Mouse (Mus musculus): ENCODE measurements at regions not wholly inside any gene's neighbourhood (a gene's known extent, or its start where the extent isn't known, plus 50 kb on each side); places are given as distances from the start of the nearest gene placed in this dataset.

- no peak overlapping the region for H3K9ac ChIP-seq (ENCODE audit: low read length)
- no peak overlapping the region for H3K4me3 ChIP-seq (ENCODE audit: low read depth, low read length)
- H3K27me3 ChIP-seq (ENCODE audit: control insufficient read depth, insufficient read depth, low read length) = no peaks in the 10 kb centered on the region
- no peaks in the 10 kb centered on the region for H3K4me1 ChIP-seq (replicated peaks; ENCODE audit: control insufficient read depth, insufficient read depth, low read length)
- H3K27ac ChIP-seq (ENCODE audit: low read depth, low read length) = no peak overlapping the region
- no peaks in the 10 kb centered on the region for H3K36me3 ChIP-seq (ENCODE audit: control insufficient read depth, insufficient read depth, low read length)
- ATAC-seq (replicated peaks; ENCODE audit: low FRiP score) (no peak), DNase-seq (ENCODE audit: low spot score) (no peak)
- no peaks in the 10 kb centered on the region for H3K9me3 ChIP-seq (ENCODE audit: control insufficient read depth, low read length)
- whole genome bisulfite sequencing = 89% methylated on average over 6 of the region's 6 CpGs
- H3K4me2 ChIP-seq (ENCODE audit: low read depth, low read length, severe bottlenecking) = no peak overlapping the region
Observed at GRCm38 (mm10) chr9:60959537-60959936, 165.2 kb downstream of the Uaca start.

GRCm38 (mm10) chr9:60962086-60962485, 167.7 kb downstream of the Uaca start:
- ATAC-seq (replicated peaks; ENCODE audit: low FRiP score) (no peak), DNase-seq (ENCODE audit: low spot score) (no peak)
- 80% methylated on average over 4 of the region's 4 CpGs for WGBS
- H3K9ac ChIP-seq (ENCODE audit: low read length) = no peak overlapping the region
- no peak overlapping the region for H3K4me2 ChIP-seq (ENCODE audit: low read depth, low read length, severe bottlenecking)
- no peaks in the 10 kb centered on the region for H3K9me3 ChIP-seq (ENCODE audit: control insufficient read depth, low read length)
- no peak overlapping the region for H3K27ac ChIP-seq (ENCODE audit: low read depth, low read length)
- no peaks in the 10 kb centered on the region for H3K36me3 ChIP-seq (ENCODE audit: control insufficient read depth, insufficient read depth, low read length)
- H3K4me3 ChIP-seq (ENCODE audit: low read depth, low read length) = no peak overlapping the region
- H3K4me1 ChIP-seq (replicated peaks; ENCODE audit: control insufficient read depth, insufficient read depth, low read length) = no peaks in the 10 kb centered on the region
- H3K27me3 ChIP-seq (ENCODE audit: control insufficient read depth, insufficient read depth, low read length) = no peaks in the 10 kb centered on the region

- Histone ChIP-seq H3K27ac (ENCODE audit: low read depth, low read length) (no peak overlapping the region), H3K4me2 (ENCODE audit: low read depth, low read length, severe bottlenecking) (no peak overlapping the region), H3K36me3 (ENCODE audit: control insufficient read depth, insufficient read depth, low read length) (no peaks in the 10 kb centered on the region), H3K9ac (ENCODE audit: low read length) (no peak overlapping the region), H3K27me3 (ENCODE audit: control insufficient read depth, insufficient read depth, low read length) (no peaks in the 10 kb centered on the region), H3K4me3 (ENCODE audit: low read depth, low read length) (no peak overlapping the region), H3K9me3 (ENCODE audit: control insufficient read depth, low read length) (no peaks in the 10 kb centered on the region), H3K4me1 (replicated peaks; ENCODE audit: control insufficient read depth, insufficient read depth, low read length) (no peaks in the 10 kb centered on the region)
- ATAC-seq (replicated peaks; ENCODE audit: low FRiP score) = no peak
- no peak for DNase-seq (ENCODE audit: low spot score)
- WGBS = 94% methylated on average over 1 of the region's 1 CpGs
Observed at GRCm38 (mm10) chr9:60965641-60966040, 171.3 kb downstream of the Uaca start.

GRCm38 (mm10) chr9:60968281-60969031, 174.1 kb downstream of the Uaca start:
- H3K9ac ChIP-seq (ENCODE audit: low read length) = no peak overlapping the region
- DNase-seq (ENCODE audit: low spot score) = no peak
- no peaks in the 10 kb centered on the region for H3K9me3 ChIP-seq (ENCODE audit: control insufficient read depth, low read length)
- H3K4me3 ChIP-seq (ENCODE audit: low read depth, low read length) = no peak overlapping the region
- no peaks in the 10 kb centered on the region for H3K36me3 ChIP-seq (ENCODE audit: control insufficient read depth, insufficient read depth, low read length)
- no peak overlapping the region for H3K4me2 ChIP-seq (ENCODE audit: low read depth, low read length, severe bottlenecking)
- H3K27me3 ChIP-seq (ENCODE audit: control insufficient read depth, insufficient read depth, low read length) = no peaks in the 10 kb centered on the region
- ATAC-seq (replicated peaks; ENCODE audit: low FRiP score) = no peak
- H3K27ac ChIP-seq (ENCODE audit: low read depth, low read length) = no peak overlapping the region
- WGBS = 59% methylated on average over 4 of the region's 4 CpGs
- no peaks in the 10 kb centered on the region for H3K4me1 ChIP-seq (replicated peaks; ENCODE audit: control insufficient read depth, insufficient read depth, low read length)

- no peaks in the 10 kb centered on the region for H3K9me3 ChIP-seq (ENCODE audit: control insufficient read depth, low read length)
- H3K4me2 ChIP-seq (ENCODE audit: low read depth, low read length, severe bottlenecking) = no peak overlapping the region
- no peaks in the 10 kb centered on the region for H3K27me3 ChIP-seq (ENCODE audit: control insufficient read depth, insufficient read depth, low read length)
- DNase-seq (ENCODE audit: low spot score) = no peak
- H3K4me3 ChIP-seq (ENCODE audit: low read depth, low read length) = no peak overlapping the region
- ATAC-seq (replicated peaks; ENCODE audit: low FRiP score) = no peak
- no peak overlapping the region for H3K27ac ChIP-seq (ENCODE audit: low read depth, low read length)
- 75% methylated on average over 9 of the region's 9 CpGs for WGBS
- H3K36me3 ChIP-seq (ENCODE audit: control insufficient read depth, insufficient read depth, low read length) = no peaks in the 10 kb centered on the region
- H3K4me1 ChIP-seq (replicated peaks; ENCODE audit: control insufficient read depth, insufficient read depth, low read length) = no peaks in the 10 kb centered on the region
- H3K9ac ChIP-seq (ENCODE audit: low read length) = no peak overlapping the region
Observed at GRCm38 (mm10) chr9:60972201-60972910, 178.0 kb downstream of the Uaca start.

- WGBS = 90% methylated on average over 1 of the region's 1 CpGs
- Histone ChIP-seq H3K4me2 (ENCODE audit: low read depth, low read length, severe bottlenecking) (no peak overlapping the region), H3K9me3 (ENCODE audit: control insufficient read depth, low read length) (no peaks in the 10 kb centered on the region), H3K4me1 (replicated peaks; ENCODE audit: control insufficient read depth, insufficient read depth, low read length) (no peaks in the 10 kb centered on the region), H3K27ac (ENCODE audit: low read depth, low read length) (no peak overlapping the region), H3K9ac (ENCODE audit: low read length) (no peak overlapping the region), H3K4me3 (ENCODE audit: low read depth, low read length) (no peak overlapping the region), H3K36me3 (ENCODE audit: control insufficient read depth, insufficient read depth, low read length) (no peaks in the 10 kb centered on the region), H3K27me3 (ENCODE audit: control insufficient read depth, insufficient read depth, low read length) (no peaks in the 10 kb centered on the region)
- no peak for ATAC-seq (replicated peaks; ENCODE audit: low FRiP score)
- no peak for DNase-seq (ENCODE audit: low spot score)
Observed at GRCm38 (mm10) chr9:60974546-60974945, 180.2 kb downstream of the Uaca start.

- WGBS = 72% methylated on average over 13 of the region's 13 CpGs
- no peak overlapping the region for H3K4me2 ChIP-seq (ENCODE audit: low read depth, low read length, severe bottlenecking)
- H3K36me3 ChIP-seq (ENCODE audit: control insufficient read depth, insufficient read depth, low read length) = no peaks in the 10 kb centered on the region
- ATAC-seq (replicated peaks; ENCODE audit: low FRiP score) = no peak
- no peak overlapping the region for H3K4me3 ChIP-seq (ENCODE audit: low read depth, low read length)
- no peak overlapping the region for H3K27ac ChIP-seq (ENCODE audit: low read depth, low read length)
- H3K9ac ChIP-seq (ENCODE audit: low read length) = no peak overlapping the region
- no peaks in the 10 kb centered on the region for H3K4me1 ChIP-seq (replicated peaks; ENCODE audit: control insufficient read depth, insufficient read depth, low read length)
- no peak for DNase-seq (ENCODE audit: low spot score)
- H3K9me3 ChIP-seq (ENCODE audit: control insufficient read depth, low read length) = no peaks in the 10 kb centered on the region
- no peaks in the 10 kb centered on the region for H3K27me3 ChIP-seq (ENCODE audit: control insufficient read depth, insufficient read depth, low read length)
Observed at GRCm38 (mm10) chr9:60982383-60983085, 188.2 kb downstream of the Uaca start.

- no peak overlapping the region for H3K27ac ChIP-seq (ENCODE audit: low read depth, low read length)
- H3K4me2 ChIP-seq (ENCODE audit: low read depth, low read length, severe bottlenecking) = no peak overlapping the region
- no peaks in the 10 kb centered on the region for H3K36me3 ChIP-seq (ENCODE audit: control insufficient read depth, insufficient read depth, low read length)
- WGBS = 66% methylated on average over 5 of the region's 5 CpGs
- no peak overlapping the region for H3K9ac ChIP-seq (ENCODE audit: low read length)
- ATAC-seq (replicated peaks; ENCODE audit: low FRiP score) (no peak), DNase-seq (ENCODE audit: low spot score) (no peak)
- no peaks in the 10 kb centered on the region for H3K27me3 ChIP-seq (ENCODE audit: control insufficient read depth, insufficient read depth, low read length)
- no peaks in the 10 kb centered on the region for H3K9me3 ChIP-seq (ENCODE audit: control insufficient read depth, low read length)
- no peak overlapping the region for H3K4me3 ChIP-seq (ENCODE audit: low read depth, low read length)
- 0 out of 2 replicates have a peak, but pooled peaks cover 2% of the 10 kb centered on the region for H3K4me1 ChIP-seq (replicated peaks; ENCODE audit: control insufficient read depth, insufficient read depth, low read length)
Observed at GRCm38 (mm10) chr9:60983246-60983645, 188.9 kb downstream of the Uaca start.

Measured in forebrain, embryonic 11.5 days (tissue).